Mouse (Mus musculus) brown adipose tissue, adult 24 weeks (tissue): ENCODE data around the gene Camk2b. TPM values are rescaled to one million over a fixed set of nuclear protein-coding genes. Genes with fewer than 3 reads are reported as not detected.
"Not testable (repeated sequence)": the region's sequence is repeated elsewhere in the genome, so short reads cannot be mapped to it uniquely, and the experiment has no call there.

Experiments
- H3K27ac ChIP-seq: fragments of 200-500 bp; replicated peaks from 2 replicates; pipeline ENCODE4 v1.5.1; 2012; ENCODE audit warnings: low read depth, mild to moderate bottlenecking, low read length
- H3K4me1 ChIP-seq: fragments of 200-500 bp; 2 replicates; pipeline ENCODE4 v1.6.1; 2012; ENCODE audit warnings: low read length, mixed read lengths; ENCODE audit not compliant: control insufficient read depth, insufficient read depth, insufficient read length
- H3K4me3 ChIP-seq: fragments of 200-500 bp; 2 replicates; pipeline ENCODE4 v1.5.1; 2012; ENCODE audit warnings: low read depth, mild to moderate bottlenecking, low read length, moderate library complexity; ENCODE audit not compliant: insufficient read depth
- polyA plus RNA-seq: library from polyadenylated mRNA; stranded (reverse); fragments of >200 nt; gene quantifications from 2 replicates; pipeline ENCODE4 v1.2.4, GENCODE M21; 2012; ENCODE audit not compliant: missing spikeins, insufficient read depth, insufficient read length

Camk2b gene
- polyA plus RNA-seq, 1 experiment, result 18.6 TPM

DNA sequence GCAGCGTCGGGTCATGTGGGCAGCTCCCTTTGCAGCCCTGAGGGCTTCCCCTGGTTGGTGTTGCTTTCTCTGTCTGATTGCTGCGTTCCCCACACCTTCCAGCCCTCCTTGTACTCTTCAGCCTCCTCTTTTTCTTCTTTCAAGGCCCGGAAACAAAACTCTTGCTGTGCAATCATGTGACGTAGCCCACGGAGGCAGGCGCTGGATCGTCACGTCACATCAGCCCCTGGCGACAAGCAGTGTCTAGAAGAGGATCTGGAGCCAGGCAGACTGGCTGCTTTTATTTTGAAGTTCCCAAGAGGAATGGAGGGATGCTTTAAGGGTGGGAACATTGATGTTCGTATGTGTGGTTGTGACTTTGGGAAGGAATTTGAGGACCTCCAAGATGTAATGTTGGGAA lies 100.3 kb downstream of the Camk2b start:
- Histone ChIP-seq H3K4me1 (no peaks in the 10 kb centered on the region), H3K4me3 (no peak overlapping the region), H3K27ac (no peak overlapping the region)

DNA sequence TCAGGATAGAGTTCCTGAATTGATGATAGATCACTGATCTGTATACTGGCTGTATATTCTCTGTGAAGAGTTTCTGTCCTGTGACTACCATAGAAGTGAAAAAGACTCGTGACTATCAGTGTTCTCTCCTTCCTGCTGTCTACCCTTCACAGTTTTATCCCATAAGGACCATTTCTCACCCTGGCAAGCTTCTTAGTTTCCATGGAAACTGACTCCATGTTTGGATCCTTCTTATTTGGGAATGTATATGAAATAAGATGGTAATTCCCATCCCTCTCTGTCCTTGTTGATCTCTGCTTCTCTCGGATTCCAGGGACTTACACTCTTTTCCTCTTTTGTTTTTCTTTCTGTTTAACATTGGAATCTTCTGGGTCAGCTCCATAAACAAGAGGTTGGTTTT lies 106.1 kb downstream of the Camk2b start:
- no peak overlapping the region for H3K27ac ChIP-seq
- H3K4me1 ChIP-seq, result peaks cover 10% of the 10 kb centered on the region; the same call in 1 of the 2 replicates
- no peak overlapping the region for H3K4me3 ChIP-seq

DNA sequence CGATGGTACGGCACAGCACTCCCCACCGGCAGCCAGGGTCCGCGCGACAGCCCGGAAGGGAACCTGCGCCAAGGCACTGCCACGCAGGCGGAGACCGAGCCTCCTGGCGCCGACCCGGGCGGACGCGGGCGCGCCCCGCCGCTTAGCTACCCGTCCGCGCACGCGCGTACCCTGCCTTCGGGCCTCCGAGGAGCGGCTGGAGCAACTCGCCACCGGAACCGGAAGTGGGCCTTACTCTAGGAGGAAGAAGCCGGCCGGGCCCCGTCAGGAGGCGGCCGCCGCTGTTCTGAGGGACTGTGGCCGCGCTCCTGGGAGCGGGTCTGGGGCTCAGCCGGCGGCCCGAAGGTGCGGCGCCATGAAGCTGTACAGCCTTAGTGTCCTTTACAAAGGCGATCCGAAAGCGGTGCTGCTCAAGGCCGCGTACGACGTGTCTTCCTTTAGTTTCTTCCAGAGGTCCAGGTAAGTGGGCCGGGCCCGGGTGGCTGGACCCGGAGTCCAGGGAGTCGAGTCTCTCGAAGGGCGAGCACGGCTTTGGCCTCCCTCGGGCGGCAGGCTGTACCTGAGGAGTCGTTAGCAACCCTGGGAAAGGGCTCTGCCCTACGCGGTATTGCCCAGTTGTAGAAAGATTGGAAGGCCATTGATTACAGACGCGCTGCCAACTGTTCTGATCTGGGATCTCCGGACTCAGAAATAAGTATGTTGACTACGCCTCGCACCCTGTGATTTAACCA lies 110.5 kb downstream of the Camk2b start, which contains the start of gene Ykt6:
Gene Ykt6, plus strand, starts transcription at position 148 of the 731 bp plus-strand sequence.
- Histone ChIP-seq H3K4me1 (peaks cover 13% of the 10 kb centered on the region; the same call in 1 of the 2 replicates), H3K4me3 (peak within 1 kb of the TSS; percentile 92), H3K27ac (peak within 1 kb of the TSS; percentile 90)

DNA sequence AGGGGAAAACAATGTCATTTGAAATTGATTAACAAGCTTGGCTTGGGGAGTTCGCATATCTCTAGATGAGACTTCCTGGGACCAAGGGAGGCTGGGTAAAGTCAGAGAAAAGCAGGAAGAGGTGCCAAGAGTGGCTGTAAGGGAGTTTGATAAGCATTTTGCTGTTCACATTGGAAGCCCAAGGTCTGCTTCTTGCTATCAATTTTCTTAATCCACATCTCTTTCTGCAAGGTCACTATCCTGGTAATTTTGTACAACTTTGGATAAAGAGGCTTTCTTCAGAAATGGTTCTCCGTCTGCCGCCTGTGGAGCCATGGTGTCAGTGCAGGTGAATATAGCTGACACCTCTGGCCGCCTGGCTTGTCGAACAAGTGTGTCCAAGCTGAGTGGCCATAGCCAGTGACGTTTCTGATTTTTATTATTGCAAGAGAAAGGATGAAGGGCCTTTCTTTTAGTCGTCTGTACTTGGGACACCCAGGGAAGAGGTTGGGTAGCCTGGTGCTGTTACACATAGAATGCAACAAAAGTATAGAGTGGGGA lies 111.1 kb downstream of the Camk2b start:
- Histone ChIP-seq H3K4me3 (peak overlapping the region; percentile 79), H3K4me1 (peaks cover 13% of the 10 kb centered on the region; the same call in 1 of the 2 replicates), H3K27ac (peak overlapping the region; percentile 90)

DNA sequence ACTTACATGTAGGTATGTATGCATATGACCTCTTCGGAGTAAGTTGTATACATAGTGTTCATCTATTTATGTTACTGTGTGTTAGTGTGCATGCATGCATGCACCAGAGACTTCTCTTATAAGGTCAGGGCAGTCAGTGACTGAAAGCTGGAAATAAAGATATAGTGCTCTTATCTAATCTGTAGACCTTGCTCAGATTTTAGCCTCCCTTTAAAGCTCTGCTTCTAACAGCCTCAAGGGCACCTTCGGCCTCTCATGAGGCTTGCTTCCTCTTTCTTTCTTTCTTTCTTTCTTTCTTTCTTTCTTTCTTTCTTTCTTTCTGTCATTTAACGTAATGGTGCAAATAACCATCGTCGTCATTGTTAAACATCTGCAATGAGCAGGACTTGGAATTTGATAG lies 111.7 kb downstream of the Camk2b start:
- peaks cover 13% of the 10 kb centered on the region; the same call in 1 of the 2 replicates for H3K4me1 ChIP-seq
- H3K4me3 ChIP-seq, result no peak overlapping the region
- no peak overlapping the region for H3K27ac ChIP-seq

DNA sequence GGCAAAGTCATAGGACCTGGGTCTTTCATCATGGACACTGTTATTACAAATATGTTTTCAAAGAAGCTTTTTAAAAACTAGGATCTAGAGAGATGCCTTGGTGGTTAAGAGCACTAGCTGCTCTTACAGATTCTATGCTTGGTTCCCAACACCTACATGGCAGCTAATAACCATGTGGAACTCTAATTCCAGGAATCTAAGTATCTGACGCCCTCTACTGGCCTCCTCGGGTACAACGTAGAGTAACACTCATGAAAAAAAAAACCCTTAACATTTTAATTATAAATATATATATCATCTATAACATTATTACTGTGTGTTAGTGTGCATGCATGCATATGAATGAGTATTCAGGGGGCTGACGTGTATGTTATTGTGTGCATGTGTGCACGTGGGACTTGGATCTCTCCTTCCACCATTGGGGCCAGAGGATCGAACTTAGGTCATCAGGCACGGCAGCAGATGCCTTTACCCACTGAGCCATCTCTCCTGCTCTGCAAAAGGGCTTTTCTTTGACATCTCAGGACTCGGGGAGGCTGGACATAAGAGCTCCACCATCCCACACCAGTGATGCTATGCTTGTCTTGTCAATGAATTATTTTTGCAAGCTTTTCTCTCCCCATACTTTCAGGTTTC lies 112.9 kb downstream of the Camk2b start:
- H3K4me1 ChIP-seq, result peaks cover 13% of the 10 kb centered on the region; the same call in 1 of the 2 replicates
- no peak overlapping the region for H3K27ac ChIP-seq
- no peak overlapping the region for H3K4me3 ChIP-seq

DNA sequence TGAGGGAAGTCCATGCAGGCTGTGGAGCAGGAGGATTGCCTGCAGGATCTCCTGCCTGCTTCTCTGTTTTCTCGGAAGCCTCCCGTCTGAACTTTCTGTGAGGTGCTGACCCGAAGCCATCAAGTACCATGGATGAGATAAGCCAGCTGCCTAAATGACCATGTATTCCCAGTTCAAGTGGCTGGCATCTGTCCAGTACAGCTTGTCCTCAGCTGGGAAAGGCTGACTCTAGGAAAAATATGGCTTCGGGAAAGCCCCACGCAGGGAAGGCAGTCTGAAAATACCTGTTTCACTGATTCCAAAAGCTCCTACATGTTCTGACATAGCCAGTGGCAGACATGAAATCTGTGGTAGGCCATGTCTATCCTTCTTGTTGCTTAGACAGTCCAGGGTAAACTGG lies 113.7 kb downstream of the Camk2b start:
- H3K27ac ChIP-seq, result no peak overlapping the region
- no peak overlapping the region for H3K4me3 ChIP-seq
- H3K4me1 ChIP-seq, result peaks cover 11% of the 10 kb centered on the region; the same call in 1 of the 2 replicates

DNA sequence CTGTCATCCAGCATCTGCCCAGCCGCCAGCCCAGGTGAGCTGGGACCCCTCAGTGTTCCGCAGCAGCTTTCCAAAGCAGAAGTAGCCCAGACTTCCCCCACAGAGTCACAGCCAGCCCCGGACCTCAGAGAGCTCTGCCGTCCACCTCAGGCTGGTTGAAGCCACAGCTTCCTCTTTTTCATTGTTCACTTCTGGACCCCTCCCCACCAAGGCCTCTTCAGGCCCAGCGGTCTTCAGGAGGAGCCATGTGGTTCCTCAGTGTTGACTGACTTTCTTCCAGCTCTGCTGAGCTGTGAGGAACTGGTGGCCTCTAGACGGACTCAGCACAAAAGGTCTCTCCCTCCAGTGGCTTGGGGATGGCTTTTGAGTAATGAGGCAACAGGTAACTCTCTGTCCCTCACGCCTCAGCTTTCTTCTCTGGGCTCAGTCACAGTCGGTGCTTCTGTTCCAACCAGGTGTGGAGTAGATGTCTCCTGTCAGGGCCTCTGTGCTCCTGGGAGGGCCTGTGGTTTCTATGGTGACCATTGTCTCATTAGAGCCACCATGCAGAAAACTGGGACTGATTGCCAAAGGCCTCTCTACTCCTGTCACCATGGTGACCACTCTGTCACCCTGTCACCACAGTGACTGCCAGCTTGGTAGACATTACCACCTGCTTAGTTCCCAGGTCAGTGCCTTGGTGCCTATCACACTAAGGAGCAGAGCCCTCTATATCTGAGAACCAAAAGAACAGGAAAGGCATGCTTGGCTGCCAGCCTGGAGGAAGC lies 116.4 kb downstream of the Camk2b start, which contains the start of gene Gck:
Gene Gck, minus strand, starts transcription at position 496 of the 767 bp plus-strand sequence.
- Histone ChIP-seq H3K27ac (no peak within 1 kb of the TSS), H3K4me3 (no peak within 1 kb of the TSS), H3K4me1 (peaks cover under 1% of the 10 kb centered on the region; the same call in 1 of the 2 replicates)

DNA sequence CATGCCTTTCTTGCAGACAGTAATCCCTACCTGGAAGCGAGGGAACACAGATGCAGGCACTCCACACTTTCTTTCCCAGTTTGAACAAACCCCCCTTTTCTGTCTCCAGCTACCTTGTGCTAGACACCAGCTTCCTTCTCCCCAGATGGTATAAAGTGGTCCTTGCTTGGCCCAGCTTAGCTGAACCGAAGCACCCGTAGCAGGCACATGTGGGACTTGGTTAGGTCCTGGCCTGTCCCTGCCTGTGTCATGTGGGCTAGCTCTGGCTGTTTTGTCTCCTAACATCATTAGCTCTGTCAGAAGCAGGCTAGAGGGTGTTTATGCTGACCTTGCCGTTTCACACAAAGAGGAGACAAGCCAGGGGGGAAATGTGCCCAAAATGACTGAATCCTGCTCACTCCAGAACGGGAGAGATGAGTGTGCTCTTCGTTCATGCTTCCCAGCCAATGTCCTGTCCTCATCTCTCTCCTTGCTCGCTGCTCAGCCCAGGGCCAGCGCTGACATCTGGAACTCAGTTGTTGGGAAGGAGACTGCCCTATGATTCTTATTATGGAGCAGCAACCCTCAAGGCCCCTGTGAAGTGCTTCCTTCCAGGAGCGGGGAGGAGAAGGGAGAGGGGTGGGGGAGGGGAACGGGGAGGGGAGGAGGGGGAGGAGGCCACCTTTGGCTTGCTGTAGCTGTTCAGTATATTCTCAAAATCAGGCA lies 117.5 kb downstream of the Camk2b start:
- Histone ChIP-seq H3K27ac (no peak overlapping the region), H3K4me3 (no peak overlapping the region)

DNA sequence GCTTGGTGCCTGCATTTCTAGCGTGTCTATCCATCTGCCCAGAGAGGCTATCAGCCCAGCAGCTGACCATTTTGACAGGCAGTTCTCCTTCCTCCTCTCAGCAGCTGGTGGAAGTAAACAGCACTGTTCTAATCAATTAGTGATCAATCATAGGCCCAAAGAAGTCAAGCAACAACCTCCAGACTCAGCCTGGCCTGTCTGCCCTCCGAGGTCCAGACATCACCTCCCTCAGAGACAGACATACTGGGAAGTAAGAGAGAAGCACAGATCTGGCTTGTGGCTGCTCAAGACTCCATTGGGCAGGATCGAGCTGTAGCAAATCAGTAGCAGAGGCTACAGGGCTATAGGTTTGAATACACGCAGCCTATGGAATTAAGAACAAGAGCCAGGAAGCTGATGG lies 118.4 kb downstream of the Camk2b start:
- H3K27ac ChIP-seq, result no peak overlapping the region
- H3K4me1 ChIP-seq, result no peaks in the 10 kb centered on the region
- no peak overlapping the region for H3K4me3 ChIP-seq

More for the DNA sequence above, 117.5 kb downstream of the Camk2b start:
- no peaks in the 10 kb centered on the region for H3K4me1 ChIP-seq

DNA sequence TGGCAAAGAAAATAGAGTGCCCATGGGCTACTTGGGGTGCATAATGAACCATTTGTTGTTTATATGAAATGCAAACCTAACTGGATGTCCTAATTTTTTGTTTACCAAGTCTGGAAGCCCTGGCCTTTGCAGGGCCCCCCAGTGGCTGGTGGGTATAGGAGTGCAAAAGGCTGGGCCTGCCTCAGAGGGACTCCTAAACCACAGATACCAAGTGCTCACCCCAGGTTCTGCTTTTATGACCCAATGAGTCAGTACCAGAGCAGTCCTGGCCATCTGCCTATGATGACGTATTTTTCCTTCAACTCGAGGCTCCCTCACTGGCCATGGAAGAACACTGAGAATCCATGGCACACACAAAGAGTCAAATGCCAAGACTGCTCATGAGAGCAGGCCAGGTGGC lies 121.1 kb downstream of the Camk2b start:
- Histone ChIP-seq H3K4me3 (no peak overlapping the region), H3K27ac (no peak overlapping the region), H3K4me1 (no peaks in the 10 kb centered on the region)

DNA sequence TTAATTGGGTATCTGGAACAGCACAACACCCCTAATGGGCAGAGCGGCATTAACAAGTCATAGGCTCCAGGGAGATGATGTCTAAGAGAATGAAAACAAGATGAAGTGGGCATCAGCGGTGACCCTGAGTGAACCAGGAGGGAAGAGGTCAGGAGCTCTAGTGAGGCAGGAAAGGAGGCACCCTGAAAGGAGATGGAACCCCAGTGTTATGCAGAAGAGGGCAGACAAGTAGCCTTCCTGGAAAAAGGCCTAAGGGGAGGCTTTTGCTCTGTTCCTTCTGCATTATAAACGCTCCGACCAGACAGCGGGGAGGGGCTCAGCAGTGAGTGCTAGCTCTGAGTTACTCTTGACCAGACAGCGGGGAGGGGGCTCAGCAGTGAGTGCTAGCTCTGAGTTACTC lies 123.2 kb downstream of the Camk2b start:
- no peak overlapping the region for H3K4me3 ChIP-seq
- no peak overlapping the region for H3K27ac ChIP-seq
- no peaks in the 10 kb centered on the region for H3K4me1 ChIP-seq

DNA sequence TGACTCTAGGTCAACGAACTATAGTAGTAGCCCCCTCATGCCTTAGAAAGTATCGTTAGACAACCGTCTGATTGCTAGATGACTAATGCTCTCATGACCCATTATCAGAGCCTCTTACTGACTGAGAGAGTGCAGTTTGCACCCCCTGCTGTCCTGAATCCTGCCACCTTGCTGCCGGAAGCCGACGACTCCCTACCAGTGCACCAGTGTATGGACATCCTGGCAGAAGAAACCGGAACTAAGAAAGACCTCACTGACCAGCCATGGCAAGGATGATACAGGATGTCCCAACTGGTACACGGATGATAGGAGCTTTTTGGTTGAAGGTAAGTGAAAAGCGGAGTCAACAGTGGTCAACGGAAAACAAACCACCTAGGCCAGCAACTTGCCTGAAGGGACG lies 131.6 kb downstream of the Camk2b start:
- not testable (repeated sequence) for H3K4me1 ChIP-seq, H3K4me3 ChIP-seq, H3K27ac ChIP-seq

DNA sequence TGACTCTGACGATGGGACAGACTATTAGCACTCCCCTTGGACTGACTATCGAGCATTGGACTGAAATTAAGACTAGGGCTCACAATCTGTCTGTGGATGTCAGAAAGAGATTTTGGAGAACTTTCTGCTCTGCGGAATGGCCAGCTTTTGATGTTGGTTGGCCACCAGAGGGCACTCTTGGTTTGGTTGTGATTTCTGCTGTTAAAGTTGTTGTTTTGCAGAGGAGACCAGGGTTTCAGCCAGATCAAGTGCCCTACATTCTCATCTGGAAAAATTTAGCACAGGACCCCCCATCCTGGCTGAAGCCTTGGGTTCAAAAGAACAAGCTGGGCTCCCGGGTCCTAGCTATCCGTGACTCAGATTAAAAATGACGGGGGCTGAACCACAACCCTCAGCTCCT lies 134.2 kb downstream of the Camk2b start:
- H3K4me1 ChIP-seq, H3K4me3 ChIP-seq, H3K27ac ChIP-seq: not testable (repeated sequence)
